Comparison of ENCODE assay signal across 8 mouse cellular contexts in genomic region chrX:153723110-153723916, GRCm38 (mm10). TPM values are rescaled to one million over a fixed set of nuclear protein-coding genes. Genes with fewer than 3 reads are reported as not detected.
A peak's percentile ranks its signal among the peaks of the same experiment; 100 is the strongest.
DNase-seq lines count a peak whose midpoint lies in the region; ATAC-seq and TF ChIP-seq lines count a peak whose summit lies in the region.

TSS of gene Nbdy (plus strand) at chrX:153723590.

- WGBS in limb, embryonic 12.5 days: 9% methylated on average over 32 of the region's 32 CpGs
- 19% methylated on average over 32 of the region's 32 CpGs for WGBS in midbrain, embryonic 13.5 days
- 7% methylated on average over 32 of the region's 32 CpGs for WGBS in small intestine, adult 2 months

- H3K4me3 ChIP-seq in bone marrow macrophage, adult 2 months (ENCODE audit: insufficient read depth, low read length): peak within 1 kb of the TSS; percentile 95
- H3K4me3 ChIP-seq in embryonic fibroblast, embryonic 13.5 days (ENCODE audit: insufficient read depth, low read length): peak within 1 kb of the TSS; percentile 76
- H3K4me3 ChIP-seq in limb, embryonic 12.5 days (replicated peaks): peak within 1 kb of the TSS; percentile 48
- H3K4me3 ChIP-seq in midbrain, embryonic 13.5 days (replicated peaks): peak within 1 kb of the TSS; percentile 55
- peak within 1 kb of the TSS; percentile 100 for H3K4me3 ChIP-seq in small intestine, adult 2 months (ENCODE audit: low read depth, low read length)

- H3K4me2 ChIP-seq in limb, embryonic 12.5 days: peak within 1 kb of the TSS; percentile 58
- peak within 1 kb of the TSS; percentile 58 for H3K4me2 ChIP-seq in midbrain, embryonic 13.5 days (replicated peaks)

- TF ChIP-seq POLR2A in bone marrow macrophage, adult 2 months (IDR thresholded peaks at IDR 0.05; ENCODE audit: borderline replicate concordance, low read depth, low read length): no peak
- peak; percentile 75 for TF ChIP-seq POLR2A in embryonic fibroblast, embryonic 13.5 days (IDR thresholded peaks at IDR 0.05; ENCODE audit: low read depth, low read length)
- 0 out of 2 replicates have a peak, but pooled peaks have one; percentile 11 for TF ChIP-seq POLR2A in small intestine, adult 2 months (IDR thresholded peaks at IDR 0.05; ENCODE audit: low read depth, low read length)

- ATAC-seq in limb, embryonic 12.5 days (ENCODE audit: insufficient number of reproducible peaks, insufficient read depth, low FRiP score, low TSS enrichment, low read depth): peak; percentile 78; the same call in 1 of the 2 replicates
- ATAC-seq in midbrain, embryonic 13.5 days: peak; percentile 96

- 0 out of 2 replicates have a peak, but pooled peaks cover 3% of the 10 kb centered on the region for H3K36me3 ChIP-seq in limb, embryonic 12.5 days
- peaks cover 4% of the 10 kb centered on the region; the same call in 1 of the 2 replicates for H3K36me3 ChIP-seq in midbrain, embryonic 13.5 days
- H3K36me3 ChIP-seq in small intestine, adult 2 months (ENCODE audit: control insufficient read depth, insufficient read depth, low read length): no peaks in the 10 kb centered on the region

- TF ChIP-seq CTCF in bone marrow macrophage, adult 2 months (IDR thresholded peaks at IDR 0.05; ENCODE audit: low read depth, low read length): no peak
- no peak for TF ChIP-seq CTCF in embryonic fibroblast, embryonic 13.5 days (IDR thresholded peaks at IDR 0.05; ENCODE audit: borderline replicate concordance, insufficient read depth, low read length)
- TF ChIP-seq CTCF in small intestine, adult 2 months (IDR thresholded peaks at IDR 0.05; ENCODE audit: extremely low read depth, insufficient read length, insufficient replicate concordance, low read depth, low read length): no peak

- no peaks in the 10 kb centered on the region; the same call in 1 of the 2 replicates for H3K27me3 ChIP-seq in limb, embryonic 12.5 days
- H3K27me3 ChIP-seq in midbrain, embryonic 13.5 days: no peaks in the 10 kb centered on the region
- H3K27me3 ChIP-seq in small intestine, adult 2 months (ENCODE audit: control insufficient read depth, insufficient read depth, low read length): no peaks in the 10 kb centered on the region

- no peaks in the 10 kb centered on the region for H3K4me1 ChIP-seq in bone marrow macrophage, adult 2 months (ENCODE audit: control insufficient read depth, insufficient read depth, low read length)
- no peaks in the 10 kb centered on the region for H3K4me1 ChIP-seq in embryonic fibroblast, embryonic 13.5 days (ENCODE audit: control insufficient read depth, insufficient read depth, low read length)
- H3K4me1 ChIP-seq in limb, embryonic 12.5 days (replicated peaks): no peaks in the 10 kb centered on the region
- H3K4me1 ChIP-seq in midbrain, embryonic 13.5 days (replicated peaks): peaks cover 6% of the 10 kb centered on the region
- no peaks in the 10 kb centered on the region for H3K4me1 ChIP-seq in small intestine, adult 2 months (ENCODE audit: control insufficient read depth, insufficient read depth, insufficient read length, low read length)

- peak; percentile 42 to 49 for DNase-seq in B cell, adult 2 months
- DNase-seq in heart, adult 9 months (ENCODE audit: low spot score in 2 of 2): peak; percentile 44 to 62
- peak; percentile 56 for DNase-seq in kidney, adult 9 months

- H3K9me3 ChIP-seq in limb, embryonic 12.5 days: no peaks in the 10 kb centered on the region
- no peaks in the 10 kb centered on the region for H3K9me3 ChIP-seq in midbrain, embryonic 13.5 days

- peak within 1 kb of the TSS; percentile 70 for H3K9ac ChIP-seq in limb, embryonic 12.5 days (replicated peaks)
- H3K9ac ChIP-seq in midbrain, embryonic 13.5 days (replicated peaks): peak within 1 kb of the TSS; percentile 71

- peak within 1 kb of the TSS; percentile 71 for H3K27ac ChIP-seq in bone marrow macrophage, adult 2 months (ENCODE audit: insufficient read depth, low read depth, low read length)
- H3K27ac ChIP-seq in embryonic fibroblast, embryonic 13.5 days (ENCODE audit: insufficient read depth, low read length): peak within 1 kb of the TSS; percentile 50
- peak within 1 kb of the TSS; percentile 87 for H3K27ac ChIP-seq in limb, embryonic 12.5 days
- H3K27ac ChIP-seq in midbrain, embryonic 13.5 days: peak within 1 kb of the TSS; percentile 85
- H3K27ac ChIP-seq in small intestine, adult 2 months (ENCODE audit: insufficient read depth, low read depth, low read length): peak within 1 kb of the TSS; percentile 65

RNA-seq across cellular contexts. Expression of gene Nbdy, which starts in this region (rescaled TPM):
- polyA plus RNA-seq in bone marrow macrophage, adult 2 months (2012; ENCODE audit: insufficient read depth, insufficient read length, missing spikeins): 61.3 and 63.4 TPM in 2 replicates
- polyA plus RNA-seq in embryonic fibroblast, embryonic 13.5 days (2011; ENCODE audit: insufficient read length, low read depth, missing spikeins): 98.0 and 108 TPM in 2 replicates
- polyA plus RNA-seq in limb, embryonic 12.5 days (2016; fragmentation: Nextera tagmentation; extraction: Ambion mirVana): 97.3 and 98.4 TPM in 2 replicates
- 110 and 119 TPM in 2 replicates for polyA plus RNA-seq in midbrain, embryonic 13.5 days (2015; fragmentation: Nextera tagmentation; extraction: Ambion mirVana)
- polyA plus RNA-seq in small intestine, adult 2 months (2012; rRNA removed): 5.3 and 5.6 TPM in 2 replicates

Comparison
In these comparisons a context has a peak if more than half of its experiments do, and no peak if none do; other contexts are left out.
1. Peak in every context shown above with its lines: DNase-seq, ATAC-seq, H3K4me3 ChIP-seq and H3K27ac ChIP-seq.
2. H3K4me3 ChIP-seq: peak in every context shown above with its lines; median percentile 100 in small intestine, adult 2 months; 95 in bone marrow macrophage, adult 2 months; 76 in embryonic fibroblast, embryonic 13.5 days; 55 in midbrain, embryonic 13.5 days; 48 in limb, embryonic 12.5 days.